Mouse (Mus musculus) midbrain, embryonic 12.5 days (tissue): ENCODE results near the gene Adam8. TPM values are rescaled to one million over a fixed set of nuclear protein-coding genes. Genes with fewer than 3 reads are reported as not detected.
A peak's percentile ranks its signal among the peaks of the same experiment; 100 is the strongest.

Experiments used
- ATAC-seq: fragments of 200-750 bp; cut with Nextera tagmentation; 2 replicates; pipeline ENCODE4 v1.8.0; 2017; ENCODE audit warnings: low read depth, moderate TSS enrichment, moderate library complexity; ENCODE audit not compliant: low FRiP score
- H3K27ac ChIP-seq: fragments of 300-500 bp; sonication (generic); replicated peaks from 2 replicates; pipeline ENCODE4 v1.5.1; 2016; ENCODE audit warnings: mild to moderate bottlenecking
- H3K27me3 ChIP-seq: fragments of 300-500 bp; sonication (generic); 2 replicates; pipeline ENCODE4 v1.6.1; 2016; ENCODE audit warnings: mild to moderate bottlenecking
- H3K36me3 ChIP-seq: fragments of 300-500 bp; sonication (generic); 2 replicates; pipeline ENCODE4 v1.6.1; 2016
- H3K4me1 ChIP-seq: fragments of 300-500 bp; sonication (generic); 2 replicates; pipeline ENCODE4 v1.6.1; 2016
- H3K4me2 ChIP-seq: fragments of 300-500 bp; sonication (generic); replicated peaks from 2 replicates; pipeline ENCODE4 v1.6.1; 2016; ENCODE audit warnings: mild to moderate bottlenecking, moderate library complexity
- H3K4me3 ChIP-seq: fragments of 300-500 bp; sonication (generic); 2 replicates; pipeline ENCODE4 v1.5.1; 2016; ENCODE audit warnings: mild to moderate bottlenecking
- H3K9ac ChIP-seq: fragments of 300-500 bp; sonication (generic); replicated peaks from 2 replicates; pipeline ENCODE4 v1.6.1; 2016; ENCODE audit warnings: mild to moderate bottlenecking, moderate library complexity
- H3K9me3 ChIP-seq: fragments of 300-500 bp; sonication (generic); 2 replicates; pipeline ENCODE4 v1.6.1; 2016; ENCODE audit warnings: mild to moderate bottlenecking
- WGBS: fragments of 180-500 bp; shearing (Covaris S2); methylation state at CpG from one replicate; pipeline ENCODE4 v1.1.7; 2016; 5-methylcytosine and 5-hydroxymethylcytosine counted together
- polyA plus RNA-seq: library from polyadenylated mRNA; unstranded; fragments of >200 nt; fragmentation: Nextera tagmentation; extraction: Ambion mirVana; gene quantifications from 2 replicates; pipeline ENCODE4 v1.2.1, GENCODE M21; 2016

The Adam8 gene
- polyA plus RNA-seq: 3.6 and 3.9 TPM in 2 replicates

- Histone ChIP-seq H3K9me3 (no peaks in the 10 kb centered on the region), H3K27ac (no peak within 1 kb of the TSS), H3K4me3 (no peak within 1 kb of the TSS), H3K27me3 (no peaks in the 10 kb centered on the region), H3K9ac (no peak within 1 kb of the TSS), H3K4me1 (no peaks in the 10 kb centered on the region), H3K4me2 (no peak within 1 kb of the TSS), H3K36me3 (peaks cover 20% of the 10 kb centered on the region)
- 31% methylated on average over 7 of the region's 7 CpGs for WGBS
- no peak for ATAC-seq
Measured at GRCm38 (mm10) chr7:139992406-139992805, at the start of gene Adam8. Gene Adam8 (minus strand): TSS chr7:139992562.

GRCm38 (mm10) chr7:140037171-140037555 is 44.8 kb upstream of the Adam8 start:
- H3K27ac ChIP-seq: no peak overlapping the region
- H3K9ac ChIP-seq: peak overlapping the region; percentile 85
- no peaks in the 10 kb centered on the region for H3K9me3 ChIP-seq
- peak overlapping the region; percentile 91 for H3K4me3 ChIP-seq
- WGBS: 50% methylated on average over 3 of the region's 3 CpGs
- H3K4me2 ChIP-seq: peak overlapping the region; percentile 88
- peaks cover 14% of the 10 kb centered on the region for H3K27me3 ChIP-seq
- H3K4me1 ChIP-seq: peaks cover 24% of the 10 kb centered on the region
- no peak for ATAC-seq
- peaks cover 32% of the 10 kb centered on the region for H3K36me3 ChIP-seq

DNA sequence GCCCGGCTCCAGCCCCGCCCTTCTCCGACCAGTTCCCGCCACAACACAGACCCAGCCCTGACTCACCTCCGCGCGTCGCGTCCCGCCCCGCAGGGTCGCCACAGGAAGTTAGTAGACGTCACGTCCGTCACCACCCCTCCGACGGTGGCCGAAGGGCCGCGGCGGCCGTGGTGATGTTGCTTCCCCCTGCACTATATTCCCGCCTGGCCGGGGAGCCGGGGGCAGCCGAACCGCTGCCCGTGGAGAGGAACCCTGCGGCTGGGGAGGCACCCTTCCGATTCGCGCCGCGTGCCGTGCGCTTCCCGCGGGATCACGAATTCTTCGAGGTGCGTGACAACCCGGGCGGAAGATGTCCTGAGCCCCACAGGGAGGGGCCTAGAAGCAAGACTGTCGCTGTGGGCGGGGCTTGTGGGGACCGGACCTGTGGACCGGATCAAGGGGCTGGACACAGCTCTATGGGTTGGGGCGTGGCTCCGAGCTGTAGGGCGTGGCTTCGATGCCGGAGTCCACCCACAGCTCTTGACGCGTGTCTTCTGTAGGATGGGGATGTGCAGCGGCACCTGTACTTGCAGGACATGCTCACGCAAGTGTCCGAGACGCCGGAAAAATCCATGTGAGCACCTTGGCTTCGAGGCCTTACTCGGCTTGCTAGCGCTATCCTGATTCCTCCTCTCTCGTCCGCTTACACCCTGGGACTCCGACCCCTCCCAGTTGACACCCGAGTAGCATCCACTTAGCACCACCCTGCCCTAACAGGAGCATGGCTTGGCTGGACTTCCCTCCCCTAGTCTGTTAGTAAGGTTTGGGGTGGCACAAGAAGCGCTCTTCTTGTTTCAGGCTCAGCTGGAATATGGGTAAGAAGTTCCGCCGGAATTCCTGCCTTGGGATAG is 44.2 kb upstream of the Adam8 start, which contains the start of the genes Zfp511 and Tubgcp2:
Gene Zfp511, plus strand, starts transcription at position 111 of the 890 bp plus-strand sequence.
Gene Tubgcp2, minus strand, starts transcription at position 389 of the 890 bp plus-strand sequence.
- peak; percentile 98 for ATAC-seq
- peak within 1 kb of the TSS; percentile 91 for H3K4me3 ChIP-seq
- H3K36me3 ChIP-seq: peaks cover 38% of the 10 kb centered on the region
- H3K27me3 ChIP-seq: peaks cover 14% of the 10 kb centered on the region
- H3K4me1 ChIP-seq: peaks cover 24% of the 10 kb centered on the region
- peak within 1 kb of the TSS; percentile 86 for H3K27ac ChIP-seq
- no peaks in the 10 kb centered on the region for H3K9me3 ChIP-seq
- 2% methylated on average over 69 of the region's 69 CpGs for WGBS
- peak within 1 kb of the TSS; percentile 88 for H3K4me2 ChIP-seq
- peak within 1 kb of the TSS; percentile 85 for H3K9ac ChIP-seq

- H3K36me3 ChIP-seq: peaks cover 42% of the 10 kb centered on the region
- H3K4me1 ChIP-seq: peaks cover 24% of the 10 kb centered on the region
- H3K27me3 ChIP-seq: peaks cover 10% of the 10 kb centered on the region
- H3K27ac ChIP-seq: peak overlapping the region; percentile 86; the same call in 1 of the 2 replicates
- ATAC-seq: no peak
- peak overlapping the region; percentile 91 for H3K4me3 ChIP-seq
- H3K9me3 ChIP-seq: no peaks in the 10 kb centered on the region
- WGBS: 24% methylated on average over 7 of the region's 7 CpGs
- H3K4me2 ChIP-seq: peak overlapping the region; percentile 88
- H3K9ac ChIP-seq: peak overlapping the region; percentile 85
Measured at GRCm38 (mm10) chr7:140035456-140035855, 43.1 kb upstream of the Adam8 start.

DNA sequence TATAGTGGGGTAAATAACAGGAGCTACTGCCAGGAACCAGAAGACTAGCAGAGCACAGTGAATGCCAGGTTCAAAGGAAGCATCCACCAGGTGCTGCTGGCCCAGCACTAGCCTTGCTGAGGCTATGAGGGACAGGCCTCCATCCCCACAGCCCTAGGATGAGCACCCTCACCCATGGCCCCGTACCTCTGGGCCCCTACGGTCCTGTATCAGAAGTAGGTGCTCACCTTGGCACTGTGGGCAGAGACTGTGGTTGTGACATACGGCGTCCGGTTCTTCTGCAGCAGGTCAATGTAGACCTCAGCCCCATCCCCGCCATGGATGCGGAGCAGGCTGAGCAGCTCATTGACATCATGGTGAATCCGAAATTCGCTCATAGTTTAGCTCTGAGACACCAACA is 41.0 kb upstream of the Adam8 start:
- no peak for ATAC-seq
- no peaks in the 10 kb centered on the region for H3K9me3 ChIP-seq
- H3K9ac ChIP-seq: no peak overlapping the region
- WGBS: 91% methylated on average over 9 of the region's 9 CpGs
- no peak overlapping the region for H3K4me2 ChIP-seq
- peaks cover 7% of the 10 kb centered on the region for H3K27me3 ChIP-seq
- no peak overlapping the region for H3K27ac ChIP-seq
- peaks cover 50% of the 10 kb centered on the region for H3K36me3 ChIP-seq
- no peak overlapping the region for H3K4me3 ChIP-seq
- H3K4me1 ChIP-seq: peaks cover 24% of the 10 kb centered on the region

DNA sequence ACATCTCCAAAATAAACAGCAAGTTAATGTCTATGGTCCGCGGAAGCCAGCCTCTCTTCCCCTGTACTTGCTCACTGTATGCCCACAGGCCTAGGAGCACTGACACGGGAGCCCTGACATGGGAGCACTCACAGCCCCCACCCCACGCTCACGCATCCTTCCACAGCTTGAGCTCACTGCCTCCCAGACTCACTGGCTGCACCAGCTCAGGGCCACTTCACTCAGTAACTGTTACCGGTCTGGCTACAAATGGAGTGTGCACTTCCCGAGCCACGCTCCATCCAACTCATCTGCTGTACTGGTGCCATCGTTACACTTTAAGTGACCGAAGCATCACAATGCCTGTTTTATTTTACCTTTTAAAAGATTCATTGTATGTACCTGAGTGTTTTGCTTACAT is 40.0 kb upstream of the Adam8 start:
- no peaks in the 10 kb centered on the region for H3K9me3 ChIP-seq
- H3K27me3 ChIP-seq: peaks cover 2% of the 10 kb centered on the region
- no peak overlapping the region for H3K4me2 ChIP-seq
- ATAC-seq: no peak
- peaks cover 21% of the 10 kb centered on the region for H3K4me1 ChIP-seq
- peaks cover 56% of the 10 kb centered on the region for H3K36me3 ChIP-seq
- 95% methylated on average over 10 of the region's 10 CpGs for WGBS
- no peak overlapping the region for H3K4me3 ChIP-seq
- H3K27ac ChIP-seq: no peak overlapping the region
- no peak overlapping the region for H3K9ac ChIP-seq

GRCm38 (mm10) chr7:140031771-140032170 is 39.4 kb upstream of the Adam8 start:
- peaks cover 56% of the 10 kb centered on the region for H3K36me3 ChIP-seq
- no peak for ATAC-seq
- no peak overlapping the region for H3K9ac ChIP-seq
- H3K27me3 ChIP-seq: no peaks in the 10 kb centered on the region
- no peaks in the 10 kb centered on the region for H3K9me3 ChIP-seq
- no peak overlapping the region for H3K4me2 ChIP-seq
- WGBS: 94% methylated on average over 12 of the region's 12 CpGs
- H3K4me1 ChIP-seq: peaks cover 15% of the 10 kb centered on the region
- H3K4me3 ChIP-seq: no peak overlapping the region
- no peak overlapping the region for H3K27ac ChIP-seq

GRCm38 (mm10) chr7:140011336-140011735 is 19.0 kb upstream of the Adam8 start:
- 94% methylated on average over 17 of the region's 17 CpGs for WGBS
- H3K36me3 ChIP-seq: peaks cover 37% of the 10 kb centered on the region
- H3K4me3 ChIP-seq: no peak overlapping the region
- H3K27me3 ChIP-seq: no peaks in the 10 kb centered on the region
- H3K9ac ChIP-seq: no peak overlapping the region
- ATAC-seq: no peak
- H3K27ac ChIP-seq: no peak overlapping the region
- H3K4me2 ChIP-seq: no peak overlapping the region
- no peaks in the 10 kb centered on the region for H3K4me1 ChIP-seq
- no peaks in the 10 kb centered on the region for H3K9me3 ChIP-seq

- Histone ChIP-seq H3K36me3 (peaks cover 61% of the 10 kb centered on the region), H3K27me3 (no peaks in the 10 kb centered on the region), H3K4me1 (no peaks in the 10 kb centered on the region), H3K4me2 (no peak overlapping the region), H3K27ac (no peak overlapping the region), H3K9me3 (no peaks in the 10 kb centered on the region), H3K4me3 (no peak overlapping the region), H3K9ac (no peak overlapping the region)
- ATAC-seq: no peak
- WGBS: 95% methylated on average over 9 of the region's 9 CpGs
Measured at GRCm38 (mm10) chr7:140007781-140008180, 15.4 kb upstream of the Adam8 start.

DNA sequence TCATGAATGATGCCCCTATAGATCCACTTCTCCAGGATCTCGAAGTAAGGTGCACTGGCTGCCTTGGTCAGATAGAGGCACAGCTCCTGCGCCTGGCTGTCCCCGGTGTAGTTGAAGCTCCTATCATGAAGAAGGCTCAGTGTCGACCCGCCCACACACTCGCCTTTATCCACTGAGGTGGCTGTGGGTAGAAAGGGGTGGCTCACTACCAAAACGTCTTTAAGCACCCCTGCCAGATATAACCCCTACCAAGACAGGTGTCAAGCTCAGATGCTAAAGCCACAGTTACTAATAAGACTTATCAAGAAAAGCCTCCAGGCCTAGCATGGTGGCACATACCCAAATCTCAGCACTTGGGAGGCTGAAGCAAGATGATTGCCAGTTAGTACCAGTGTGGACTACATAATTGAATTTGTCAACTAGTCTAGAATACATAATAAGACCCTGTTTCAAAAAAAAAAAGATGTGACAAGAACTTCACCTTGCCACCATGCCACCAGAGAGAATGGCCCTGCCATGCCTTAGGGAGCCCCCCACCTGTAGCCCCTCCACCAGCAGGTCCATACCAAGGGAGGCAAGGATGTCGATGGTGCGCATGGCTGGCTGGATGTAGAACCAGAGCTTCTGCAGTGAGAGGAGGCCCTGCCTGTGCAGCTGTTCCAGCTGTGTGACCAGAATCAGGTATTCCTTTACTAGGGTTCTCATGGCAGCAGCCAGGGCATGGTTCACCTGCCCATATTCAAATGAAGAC is 14.7 kb upstream of the Adam8 start:
- peaks cover 67% of the 10 kb centered on the region for H3K36me3 ChIP-seq
- WGBS: 95% methylated on average over 9 of the region's 9 CpGs
- ATAC-seq: no peak

GRCm38 (mm10) chr7:140004666-140005065 is 12.3 kb upstream of the Adam8 start:
- Histone ChIP-seq H3K9ac (no peak overlapping the region), H3K4me1 (no peaks in the 10 kb centered on the region), H3K27ac (no peak overlapping the region), H3K4me3 (no peak overlapping the region), H3K9me3 (no peaks in the 10 kb centered on the region), H3K27me3 (no peaks in the 10 kb centered on the region), H3K36me3 (peaks cover 79% of the 10 kb centered on the region), H3K4me2 (no peak overlapping the region)
- ATAC-seq: no peak
- 93% methylated on average over 8 of the region's 8 CpGs for WGBS

More for the DNA sequence above, 14.7 kb upstream of the Adam8 start:
- Histone ChIP-seq H3K4me2 (no peak overlapping the region), H3K27ac (no peak overlapping the region), H3K4me3 (no peak overlapping the region), H3K9me3 (no peaks in the 10 kb centered on the region), H3K4me1 (no peaks in the 10 kb centered on the region), H3K9ac (no peak overlapping the region), H3K27me3 (no peaks in the 10 kb centered on the region)
